ENCODE assay signal across 8 mouse cellular contexts in the genomic region with DNA sequence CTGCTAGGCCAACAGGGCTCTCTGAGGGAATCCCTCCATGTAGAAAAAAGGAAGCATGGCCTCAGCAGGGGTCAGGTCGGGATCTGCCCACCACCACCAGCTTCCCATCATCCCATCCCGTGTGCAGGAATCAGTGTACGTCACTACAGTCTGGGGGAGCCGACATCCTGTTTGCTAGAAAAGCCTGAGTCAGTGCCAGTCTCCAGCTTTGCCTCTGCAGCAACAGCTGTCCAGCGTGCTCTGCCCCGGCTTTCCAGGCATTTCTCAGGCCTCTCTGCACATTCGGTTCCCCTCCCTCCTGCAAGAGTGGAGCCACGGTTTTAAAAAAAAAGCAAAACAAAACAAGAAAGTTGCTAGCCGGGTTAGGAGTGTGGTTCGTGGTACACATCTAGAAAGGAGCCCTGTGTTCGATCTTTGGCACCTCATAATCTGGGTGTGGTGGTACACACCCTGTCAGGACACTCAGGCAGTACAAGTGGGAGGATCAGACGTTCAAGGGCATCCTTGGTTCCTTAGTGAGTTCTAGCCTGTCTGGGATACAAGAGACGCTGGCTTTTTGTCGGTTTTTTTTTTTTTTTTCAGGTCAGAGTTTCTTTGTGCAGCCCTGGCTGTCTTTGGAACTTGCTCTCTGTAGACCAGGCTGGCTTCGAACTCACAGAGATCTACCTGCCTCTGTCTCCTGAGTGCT. TPM values are rescaled to one million over a fixed set of nuclear protein-coding genes. Genes with fewer than 3 reads are reported as not detected.
A peak's percentile ranks its signal among the peaks of the same experiment; 100 is the strongest.
DNase-seq lines count a peak whose midpoint lies in the region; ATAC-seq and TF ChIP-seq lines count a peak whose summit lies in the region.

No protein-coding gene starts in this region.

- intact Hi-C loops in left cerebral cortex, postnatal 4 days (cut with DNase I): no loop called here

- TF ChIP-seq EP300 in liver, postnatal 0 days (IDR thresholded peaks at IDR 0.05; ENCODE audit: low read depth): peak; percentile 71

- WGBS in liver, adult 2 months: 68% methylated on average over 15 of the region's 15 CpGs
- 53% methylated on average over 15 of the region's 15 CpGs for WGBS in liver, embryonic 11.5 days
- 36% methylated on average over 15 of the region's 15 CpGs for WGBS in embryonic facial prominence, embryonic 14.5 days
- 53% methylated on average over 15 of the region's 15 CpGs for WGBS in liver, postnatal 0 days (ENCODE audit: insufficient replicate concordance)

- no peak for TF ChIP-seq CTCF in liver, adult 2 months (IDR thresholded peaks at IDR 0.05; ENCODE audit: low read depth, low read length)
- no peak for TF ChIP-seq CTCF in liver, postnatal 0 days (IDR thresholded peaks at IDR 0.05; ENCODE audit: low read depth)

- H3K79me2 ChIP-seq in liver, adult 2 months (ENCODE audit: control insufficient read depth, insufficient read depth, low read length): no peaks in the 10 kb centered on the region

- no peak overlapping the region for H3K4me3 ChIP-seq in liver, adult 2 months (ENCODE audit: insufficient read depth, low read depth, low read length)
- no peak overlapping the region for H3K4me3 ChIP-seq in liver, embryonic 11.5 days (ENCODE audit: low read depth, low read length)
- no peak overlapping the region for H3K4me3 ChIP-seq in embryonic facial prominence, embryonic 14.5 days (ENCODE audit: low read depth, low read length)
- H3K4me3 ChIP-seq in liver, postnatal 0 days (ENCODE audit: low read depth, low read length): no peak overlapping the region

- no peak overlapping the region; the same call in 1 of the 2 replicates for H3K4me2 ChIP-seq in liver, embryonic 11.5 days
- H3K4me2 ChIP-seq in embryonic facial prominence, embryonic 14.5 days (ENCODE audit: low read depth, low read length): no peak overlapping the region
- no peak overlapping the region for H3K4me2 ChIP-seq in liver, postnatal 0 days (ENCODE audit: low read depth, low read length)

- peak overlapping the region; percentile 38 for H3K27ac ChIP-seq in liver, adult 2 months (replicated peaks; ENCODE audit: insufficient read depth, low read depth, low read length)
- no peak overlapping the region; the same call in 1 of the 2 replicates for H3K27ac ChIP-seq in liver, embryonic 11.5 days (ENCODE audit: low read depth, low read length)
- peak overlapping the region; percentile 86 for H3K27ac ChIP-seq in embryonic facial prominence, embryonic 14.5 days (replicated peaks; ENCODE audit: low read depth, low read length)
- H3K27ac ChIP-seq in liver, postnatal 0 days (ENCODE audit: low read depth): peak overlapping the region; percentile 76

- no peak overlapping the region for H3K9ac ChIP-seq in liver, adult 2 months (ENCODE audit: low read depth, low read length)
- no peak overlapping the region for H3K9ac ChIP-seq in liver, embryonic 11.5 days (ENCODE audit: low read depth, low read length)
- H3K9ac ChIP-seq in embryonic facial prominence, embryonic 14.5 days (ENCODE audit: low read depth, low read length): no peak overlapping the region
- H3K9ac ChIP-seq in liver, postnatal 0 days (replicated peaks): no peak overlapping the region

- peaks cover 11% of the 10 kb centered on the region for H3K4me1 ChIP-seq in liver, adult 2 months (ENCODE audit: control insufficient read depth, insufficient read depth, low read length)
- peaks cover 39% of the 10 kb centered on the region for H3K4me1 ChIP-seq in liver, embryonic 11.5 days (replicated peaks; ENCODE audit: control insufficient read depth, insufficient read depth, low read length)
- H3K4me1 ChIP-seq in embryonic facial prominence, embryonic 14.5 days (ENCODE audit: control insufficient read depth, insufficient read depth, low read length): peaks cover 32% of the 10 kb centered on the region
- peaks cover 51% of the 10 kb centered on the region for H3K4me1 ChIP-seq in liver, postnatal 0 days (ENCODE audit: insufficient read depth)

- H3K27me3 ChIP-seq in liver, adult 2 months (ENCODE audit: control insufficient read depth, insufficient read depth, low read length): no peaks in the 10 kb centered on the region
- H3K27me3 ChIP-seq in liver, embryonic 11.5 days (replicated peaks; ENCODE audit: control insufficient read depth, insufficient read depth, low read length): no peaks in the 10 kb centered on the region
- no peaks in the 10 kb centered on the region for H3K27me3 ChIP-seq in embryonic facial prominence, embryonic 14.5 days (replicated peaks; ENCODE audit: control insufficient read depth, insufficient read depth, low read length)
- no peaks in the 10 kb centered on the region for H3K27me3 ChIP-seq in liver, postnatal 0 days (ENCODE audit: insufficient read depth, low read length)

- no peak for TF ChIP-seq POLR2A in liver, adult 2 months (IDR thresholded peaks at IDR 0.05; ENCODE audit: extremely low read depth, insufficient read depth, low read length)

- H3K9me3 ChIP-seq in liver, embryonic 11.5 days (ENCODE audit: control insufficient read depth, low read length): no peaks in the 10 kb centered on the region
- no peaks in the 10 kb centered on the region for H3K9me3 ChIP-seq in embryonic facial prominence, embryonic 14.5 days (ENCODE audit: control insufficient read depth, low read length)
- no peaks in the 10 kb centered on the region for H3K9me3 ChIP-seq in liver, postnatal 0 days (ENCODE audit: low read length)

- H3K36me3 ChIP-seq in liver, adult 2 months (ENCODE audit: control insufficient read depth, insufficient read depth, low read length): no peaks in the 10 kb centered on the region
- no peaks in the 10 kb centered on the region for H3K36me3 ChIP-seq in liver, embryonic 11.5 days (ENCODE audit: control insufficient read depth, insufficient read depth, low read length)
- H3K36me3 ChIP-seq in embryonic facial prominence, embryonic 14.5 days (ENCODE audit: control insufficient read depth, insufficient read depth, low read length): no peaks in the 10 kb centered on the region
- H3K36me3 ChIP-seq in liver, postnatal 0 days (replicated peaks; ENCODE audit: insufficient read depth, low read length): no peaks in the 10 kb centered on the region

- DNase-seq in liver, adult 2 months (ENCODE audit: extremely low read depth, low read depth, low spot score): no peak
- no peak for DNase-seq in liver, embryonic 11.5 days (ENCODE audit: low spot score)
- DNase-seq in embryonic facial prominence, embryonic 14.5 days (ENCODE audit: low spot score): peak; percentile 81
- peak; percentile 71 for DNase-seq in heart, postnatal 4 days
- no peak for DNase-seq in liver, postnatal 0 days
- DNase-seq in left cerebral cortex, postnatal 4 days: no peak
- DNase-seq in thymus, postnatal 36 days: no peak
- DNase-seq in urinary bladder, postnatal 10 days (ENCODE audit: low spot score): no peak

- ATAC-seq in liver, embryonic 11.5 days (replicated peaks; ENCODE audit: low FRiP score): no peak
- no peak for ATAC-seq in embryonic facial prominence, embryonic 14.5 days (ENCODE audit: low read depth)
- ATAC-seq in liver, postnatal 0 days: no peak

RNA-seq across cellular contexts. Expression of gene Ddit4, which starts 32.0 kb away (rescaled TPM):
- total RNA-seq in liver, adult 2 months (2014; rRNA removed): 5.2 and 8.8 TPM in 2 replicates
- 13.6 and 16.4 TPM in 2 replicates for polyA plus RNA-seq in liver, adult 2 months (2012; rRNA removed)
- polyA plus RNA-seq in liver, embryonic 11.5 days (2014; fragmentation: Nextera tagmentation; extraction: Ambion mirVana): 2.7 and 4.3 TPM in 2 replicates
- 8.7 and 9.2 TPM in 2 replicates for polyA plus RNA-seq in embryonic facial prominence, embryonic 14.5 days (2014; fragmentation: Nextera tagmentation; extraction: Ambion mirVana)
- 10 to 100 TPM; 31.4 to 36.9 TPM for total RNA-seq in heart, postnatal 4 days (2021)
- polyA plus RNA-seq in liver, postnatal 0 days (2015; fragmentation: Nextera tagmentation; extraction: Ambion mirVana): 3.6 and 5.2 TPM in 2 replicates
- total RNA-seq in left cerebral cortex, postnatal 4 days (2021): 10 to 100 TPM; 50.6 to 52.2 TPM

RNA-seq across cellular contexts. Expression of gene Dnajb12, which starts 40.3 kb away (rescaled TPM):
- 22.4 and 27.7 TPM in 2 replicates for total RNA-seq in liver, adult 2 months (2014; rRNA removed)
- polyA plus RNA-seq in liver, adult 2 months (2012; rRNA removed): 47.0 and 56.9 TPM in 2 replicates
- 27.4 and 30.2 TPM in 2 replicates for polyA plus RNA-seq in liver, embryonic 11.5 days (2014; fragmentation: Nextera tagmentation; extraction: Ambion mirVana)
- 25.5 and 28.7 TPM in 2 replicates for polyA plus RNA-seq in embryonic facial prominence, embryonic 14.5 days (2014; fragmentation: Nextera tagmentation; extraction: Ambion mirVana)
- total RNA-seq in heart, postnatal 4 days (2021): 10 to 100 TPM; 39.6 to 41.1 TPM
- 15.5 and 17.0 TPM in 2 replicates for polyA plus RNA-seq in liver, postnatal 0 days (2015; fragmentation: Nextera tagmentation; extraction: Ambion mirVana)
- 10 to 100 TPM; 32.1 to 37.7 TPM for total RNA-seq in left cerebral cortex, postnatal 4 days (2021)

Comparison
In these comparisons a context has a peak if more than half of its experiments do, and no peak if none do; other contexts are left out.
1. DNase-seq: peak in embryonic facial prominence, embryonic 14.5 days (single experiment) and heart, postnatal 4 days (single experiment); none in liver, adult 2 months (single experiment), liver, embryonic 11.5 days (single experiment), liver, postnatal 0 days (single experiment), left cerebral cortex, postnatal 4 days (single experiment), thymus, postnatal 36 days (0 of 2) and urinary bladder, postnatal 10 days (single experiment).